Mouse (Mus musculus): ENCODE results near the gene Wdhd1.

DNA sequence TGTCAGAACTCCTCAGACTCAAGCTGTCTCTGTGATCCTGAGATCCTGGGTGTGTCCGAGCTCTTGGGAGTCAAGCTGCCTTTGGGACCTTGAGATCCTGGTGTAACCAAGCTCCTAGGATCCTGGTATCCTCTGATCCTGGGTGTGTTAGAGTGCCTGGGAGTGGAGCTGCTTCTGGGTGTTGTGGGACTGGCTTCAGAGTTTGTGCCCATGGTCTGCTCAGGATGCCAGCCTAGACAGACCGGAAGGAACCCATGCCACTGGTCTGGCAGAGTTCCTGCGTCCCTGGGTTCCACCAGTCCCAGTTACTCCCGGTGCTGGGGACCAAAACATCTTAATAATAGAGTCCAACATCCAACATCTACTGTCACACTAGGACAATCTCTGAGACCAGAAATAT lies 63.4 kb downstream of the Wdhd1 start:
- TF ChIP-seq USF1 (IDR thresholded peaks at IDR 0.05; ENCODE audit: low read depth) (no peak), CTCF (IDR thresholded peaks at IDR 0.05; ENCODE audit: control insufficient read depth, insufficient read depth, insufficient read length) (no peak)

All from C2C12 (cell line).